In genomic region chr7:126586839-126587238, GRCm38 (mm10) we compare ENCODE assay signal across 14 mouse cellular contexts. TPM values are rescaled to one million over a fixed set of nuclear protein-coding genes. Genes with fewer than 3 reads are reported as not detected.
A peak's percentile ranks its signal among the peaks of the same experiment; 100 is the strongest.
DNase-seq lines count a peak whose midpoint lies in the region; ATAC-seq and TF ChIP-seq lines count a peak whose summit lies in the region.
"Had no signal": no experiment of that assay in that cellular context is flagged by ENCODE, and none has a peak within 500 bp of the region (broad histone marks: within the 10 kb centered on the region; RNA-seq: fewer than 3 reads in every experiment).

No protein-coding gene starts in this region.

- intact Hi-C loops in heart, adult 2 months (cut with DNase I), result loop anchor here (10.0 kb wide), 1 partner anchor 618 kb away; the partner anchor contains the start of genes Mylpf and Tbc1d10b
- intact Hi-C loops in heart, postnatal 10 days (cut with DNase I), result loop anchor here (2.0 kb wide), 1 partner anchor 50 kb away; no protein-coding TSS in a partner anchor
- intact Hi-C loops in left cerebral cortex, postnatal 36 days (cut with DNase I), result loop anchor here (2.0 kb wide), 1 partner anchor 50 kb away; no protein-coding TSS in a partner anchor

- 23% methylated on average over 8 of the region's 8 CpGs for WGBS in heart, adult 2 months

- H3K27me3 ChIP-seq in heart, adult 2 months (ENCODE audit: control insufficient read depth, insufficient read depth, low read length), result no peaks in the 10 kb centered on the region
- H3K27me3 ChIP-seq: CH12.LX; stomach, embryonic 15.5 days had no signal

- no peak for TF ChIP-seq POLR2A in heart, adult 2 months (IDR thresholded peaks at IDR 0.05; ENCODE audit: insufficient read depth, low read depth, low read length)

- H3K4me3 ChIP-seq in heart, adult 2 months, result no peak overlapping the region
- H3K4me3 ChIP-seq: myocyte; stomach, embryonic 15.5 days had no signal

- no peak overlapping the region for H3K9ac ChIP-seq in heart, adult 2 months (ENCODE audit: low read depth, low read length)
- H3K9ac ChIP-seq: embryonic facial prominence, embryonic 15.5 days; stomach, embryonic 15.5 days had no signal

- H3K4me1 ChIP-seq in heart, adult 2 months (ENCODE audit: control insufficient read depth, insufficient read depth, low read length), result no peaks in the 10 kb centered on the region

- H3K36me3 ChIP-seq in heart, adult 2 months (ENCODE audit: control insufficient read depth, insufficient read depth, low read length), result no peaks in the 10 kb centered on the region
- H3K36me3 ChIP-seq: embryonic facial prominence, embryonic 15.5 days; stomach, embryonic 15.5 days had no signal

- peak; percentile 45 to 59 for DNase-seq in heart, adult 2 months
- no peak for DNase-seq in heart, postnatal 10 days
- DNase-seq in brain, adult 2 months (ENCODE audit: low read depth, low spot score), result peak; percentile 18
- DNase-seq in kidney, postnatal 10 days, result peak; percentile 69
- peak; percentile 70 for DNase-seq in lung, postnatal 25 days (ENCODE audit: low spot score)
- no peak for DNase-seq in left cerebral cortex, postnatal 36 days (ENCODE audit: low spot score in 2 of 2)
- no peak for DNase-seq in cerebellum, postnatal 10 days
- DNase-seq: cerebellum, adult 18-20 months had no signal

- no peak overlapping the region for H3K27ac ChIP-seq in heart, adult 2 months
- H3K27ac ChIP-seq: embryonic facial prominence, embryonic 15.5 days; stomach, embryonic 15.5 days had no signal

- H3K79me2 ChIP-seq in heart, adult 2 months (replicated peaks; ENCODE audit: control insufficient read depth, insufficient read depth, low read length), result no peaks in the 10 kb centered on the region

- no peak for TF ChIP-seq EP300 in heart, adult 2 months (IDR thresholded peaks at IDR 0.05; ENCODE audit: insufficient read depth, low read depth, low read length)

- ATAC-seq in megakaryocyte progenitor cell, adult 5-6 weeks (replicated peaks; ENCODE audit: poor library complexity), result no peak

- TF ChIP-seq CTCF in heart, adult 2 months (IDR thresholded peaks at IDR 0.05), result no peak

RNA-seq across cellular contexts. Expression of gene Cln3, which starts 1.2 kb away (rescaled TPM):
- 10 to 100 TPM; 12.8 to 12.9 TPM for total RNA-seq in heart, adult 2 months (2021)
- 30.0 and 33.2 TPM in 2 replicates for polyA plus RNA-seq in heart, adult 2 months (2012; rRNA removed)
- total RNA-seq in heart, postnatal 10 days (2021), result 10 to 100 TPM; 14.7 to 16.6 TPM
- total RNA-seq in left cerebral cortex, postnatal 36 days (2021), result 10 to 100 TPM; 27.4 to 35.8 TPM
- 33.0 and 36.3 TPM in 2 replicates for total RNA-seq in megakaryocyte progenitor cell, adult 5-6 weeks (2015)
- 9.2 and 19.9 TPM in 2 replicates for total RNA-seq in megakaryocyte progenitor cell, adult 5-6 weeks (2017)

RNA-seq across cellular contexts. Expression of gene Apobr, which starts 2.1 kb away (rescaled TPM):
- total RNA-seq in heart, adult 2 months (2021), result under 1 TPM; 0.32 to 0.39 TPM
- 0.47 and 1.1 TPM in 2 replicates for polyA plus RNA-seq in heart, adult 2 months (2012; rRNA removed)
- total RNA-seq in heart, postnatal 10 days (2021), result under 1 TPM; 0.69 to 0.81 TPM
- under 1 TPM; 0.39 to 0.63 TPM for total RNA-seq in left cerebral cortex, postnatal 36 days (2021)
- total RNA-seq in megakaryocyte progenitor cell, adult 5-6 weeks (2015), result 1.1 and 1.9 TPM in 2 replicates
- total RNA-seq in megakaryocyte progenitor cell, adult 5-6 weeks (2017), result 4.2 and 4.9 TPM in 2 replicates

RNA-seq across cellular contexts. Expression of gene Il27, which starts 7.9 kb away (rescaled TPM):
- not detected for total RNA-seq in heart, adult 2 months (2021)
- not detected in 2 replicates for polyA plus RNA-seq in heart, adult 2 months (2012; rRNA removed)
- total RNA-seq in heart, postnatal 10 days (2021), result not detected
- not detected for total RNA-seq in left cerebral cortex, postnatal 36 days (2021)
- total RNA-seq in megakaryocyte progenitor cell, adult 5-6 weeks (2015), result 0.81 TPM in 1 of 2 replicates, not detected in the other
- total RNA-seq in megakaryocyte progenitor cell, adult 5-6 weeks (2017), result 0.29 and 1.1 TPM in 2 replicates
- total RNA-seq: CH12.LX had no signal
- polyA plus RNA-seq: embryonic facial prominence, embryonic 15.5 days; hindbrain, embryonic 11.5 days; myocyte had no signal

RNA-seq across cellular contexts. Expression of gene Eif3c, which starts 20.6 kb away (rescaled TPM):
- 100 to 1,000 TPM; 133 to 159 TPM for total RNA-seq in heart, adult 2 months (2021)
- polyA plus RNA-seq in heart, adult 2 months (2012; rRNA removed), result 59.3 and 72.6 TPM in 2 replicates
- total RNA-seq in heart, postnatal 10 days (2021), result 100 to 1,000 TPM; 149 to 159 TPM
- total RNA-seq in left cerebral cortex, postnatal 36 days (2021), result 100 to 1,000 TPM; 169 to 193 TPM
- 198 and 210 TPM in 2 replicates for total RNA-seq in megakaryocyte progenitor cell, adult 5-6 weeks (2015)
- 226 and 261 TPM in 2 replicates for total RNA-seq in megakaryocyte progenitor cell, adult 5-6 weeks (2017)

RNA-seq across cellular contexts. Expression of gene Nupr1, which starts 43.8 kb away (rescaled TPM):
- 1 to 10 TPM; 4.8 to 6.5 TPM for total RNA-seq in heart, adult 2 months (2021)
- 10.5 and 13.9 TPM in 2 replicates for polyA plus RNA-seq in heart, adult 2 months (2012; rRNA removed)
- total RNA-seq in heart, postnatal 10 days (2021), result 10 to 100 TPM in 1 of 2 experiments, 1 to 10 TPM in 1; 7.2 to 10.5 TPM
- 10 to 100 TPM; 16.6 to 17.2 TPM for total RNA-seq in left cerebral cortex, postnatal 36 days (2021)
- 0.17 and 1.6 TPM in 2 replicates for total RNA-seq in megakaryocyte progenitor cell, adult 5-6 weeks (2015)
- 0.92 and 1.3 TPM in 2 replicates for total RNA-seq in megakaryocyte progenitor cell, adult 5-6 weeks (2017)

Comparison
In these comparisons a context has a peak if more than half of its experiments do, and no peak if none do; other contexts are left out.
1. DNase-seq: peak in heart, adult 2 months (2 of 2), brain, adult 2 months (single experiment), kidney, postnatal 10 days (single experiment) and lung, postnatal 25 days (single experiment); none in heart, postnatal 10 days (0 of 2), left cerebral cortex, postnatal 36 days (0 of 2) and cerebellum, postnatal 10 days (0 of 2).